Mouse (Mus musculus): Measurements from ENCODE around the gene Ovol1.

DNA sequence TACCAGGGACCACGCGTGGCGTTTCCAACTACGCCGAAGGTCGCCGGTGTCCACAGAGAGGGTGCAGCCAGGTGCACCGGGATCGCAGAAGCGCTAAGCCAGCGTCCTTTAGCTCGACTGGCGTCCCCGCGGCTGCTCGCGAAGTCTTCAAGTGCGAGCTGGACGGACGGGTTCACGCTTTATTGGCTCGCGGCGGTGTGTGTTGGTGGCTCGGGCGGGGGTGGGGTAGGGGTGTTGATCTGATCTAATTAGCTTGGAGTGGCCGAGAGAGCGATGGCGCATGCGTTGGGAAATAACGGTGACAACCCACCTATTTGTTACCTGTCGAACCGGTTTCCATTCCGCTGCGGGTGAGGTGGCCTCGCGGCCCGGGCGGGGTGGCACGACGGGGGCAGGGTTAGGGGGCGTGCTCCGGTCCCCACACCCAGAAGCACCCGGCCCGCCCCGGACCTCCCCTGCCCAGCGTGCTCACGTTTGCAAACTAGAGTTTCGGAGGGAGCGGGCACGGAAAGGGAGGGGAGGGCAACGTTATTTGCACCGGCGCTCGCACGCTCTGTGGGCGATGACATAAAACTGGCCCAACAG, at the start of gene Ovol1:
- TF ChIP-seq CTCF (IDR thresholded peaks at IDR 0.05; ENCODE audit: low read depth, low read length) = no peak
- no peak for TF ChIP-seq POLR2A (IDR thresholded peaks at IDR 0.05; ENCODE audit: extremely low read depth, insufficient read depth, low read length)
